Mouse (Mus musculus) C2C12 (cell line): ENCODE data around the gene Lrriq1. TPM values are rescaled to one million over a fixed set of nuclear protein-coding genes. Genes with fewer than 3 reads are reported as not detected.

Experiments
- H3K27me3 ChIP-seq: one replicate; pipeline ENCODE4 v1.6.1; 2011; ENCODE audit not compliant: control insufficient read depth, insufficient read depth, insufficient read length
- H3K36me3 ChIP-seq: one replicate; pipeline ENCODE4 v1.6.1; 2011; ENCODE audit not compliant: control insufficient read depth, insufficient read depth
- H3K4me3 ChIP-seq: one replicate; pipeline ENCODE4 v1.5.1; 2011; ENCODE audit warnings: mild to moderate bottlenecking, control low read depth; ENCODE audit not compliant: poor library complexity, insufficient read depth, severe bottlenecking
- H3K79me2 ChIP-seq: one replicate; pipeline ENCODE4 v1.6.1; 2011; ENCODE audit not compliant: control insufficient read depth, insufficient read depth
- H3K79me3 ChIP-seq: one replicate; pipeline ENCODE4 v1.6.1; 2011; ENCODE audit warnings: low read depth, control low read depth
- H3ac ChIP-seq: one replicate; pipeline ENCODE3; 2011; ENCODE audit warnings: low read depth; ENCODE audit not compliant: control insufficient read depth, insufficient read length
- CEBPB ChIP-seq: IDR thresholded peaks from one replicate; pipeline ENCODE4 v1.6.1; 2011; ENCODE audit warnings: low read depth, mild to moderate bottlenecking, control low read depth, moderate library complexity
- CTCF ChIP-seq: IDR thresholded peaks from one replicate; pipeline ENCODE4 v1.5.1; 2011; ENCODE audit not compliant: control insufficient read depth, insufficient read depth, insufficient read length
- FOSL1 ChIP-seq: IDR thresholded peaks from one replicate; pipeline ENCODE4 v1.8.0; 2011; ENCODE audit warnings: mild to moderate bottlenecking, low read length; ENCODE audit not compliant: poor library complexity, insufficient read depth, severe bottlenecking
- MAX ChIP-seq: IDR thresholded peaks from one replicate; pipeline ENCODE4 v1.6.1; 2011; ENCODE audit warnings: mild to moderate bottlenecking, control low read depth
- MYOD1 ChIP-seq: IDR thresholded peaks from one replicate; pipeline ENCODE4 v1.6.1; 2011; ENCODE audit warnings: low read depth; ENCODE audit not compliant: control insufficient read depth, insufficient read length
- MYOG ChIP-seq: IDR thresholded peaks from one replicate; pipeline ENCODE4 v1.6.1; 2011; ENCODE audit not compliant: control insufficient read depth, insufficient read length; ENCODE audit errors: extremely low read depth
- USF1 ChIP-seq: IDR thresholded peaks from one replicate; pipeline ENCODE4 v1.6.1; 2011; ENCODE audit warnings: low read depth, mild to moderate bottlenecking, control low read depth, moderate library complexity
- polyA plus RNA-seq: library from polyadenylated mRNA; unstranded; fragments of >200 nt; fragmentation: generic; extraction: Trizol; gene quantifications from one replicate; pipeline ENCODE4 v1.2.1, GENCODE M21; 2012; ENCODE audit warnings: missing spikeins

The Lrriq1 gene
- polyA plus RNA-seq, 1 experiment = not detected

DNA sequence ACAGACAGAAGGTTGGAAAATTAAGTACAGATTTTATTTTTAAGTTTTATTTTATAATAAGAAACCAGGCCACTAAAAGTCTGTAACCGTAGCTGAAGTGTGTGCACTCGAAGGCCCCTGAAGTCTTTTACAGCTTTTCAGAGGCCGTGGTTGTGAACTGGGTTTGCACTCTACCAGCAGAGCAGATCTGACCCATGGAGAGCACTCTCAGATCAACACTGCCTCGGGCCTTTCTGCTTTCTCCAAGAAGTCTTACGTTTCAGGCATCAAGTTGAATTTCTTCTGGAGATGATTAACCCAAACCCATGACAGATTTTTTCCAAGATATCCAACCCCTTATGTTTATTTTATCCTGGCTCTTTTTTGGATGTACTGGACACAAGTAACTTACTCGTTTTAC lies 121.5 kb downstream of the Lrriq1 start:
- no peak overlapping the region for H3K4me3 ChIP-seq

DNA sequence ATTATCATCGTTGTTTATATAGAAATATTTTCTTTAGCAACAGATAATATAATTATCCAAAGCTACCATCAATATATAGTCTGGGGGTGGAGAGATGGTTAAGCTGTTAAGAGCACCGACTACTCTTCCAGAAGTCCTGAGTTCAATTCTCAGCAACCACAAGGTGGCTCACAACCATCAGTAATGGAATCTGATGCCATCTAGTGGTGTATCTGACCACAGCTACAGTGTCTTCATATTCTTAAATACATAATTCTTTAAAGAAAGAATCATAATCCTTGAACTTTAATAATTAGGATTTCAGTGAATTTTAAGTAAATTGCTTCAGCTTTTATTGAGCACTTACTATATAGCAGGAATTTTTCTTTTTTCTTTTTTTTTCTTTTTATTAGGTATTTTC lies 128.0 kb downstream of the Lrriq1 start:
- H3K36me3 ChIP-seq = no peaks in the 10 kb centered on the region
- no peaks in the 10 kb centered on the region for H3K27me3 ChIP-seq
- no peaks in the 10 kb centered on the region for H3K79me2 ChIP-seq
- no peak overlapping the region for H3K4me3 ChIP-seq
- no peaks in the 10 kb centered on the region for H3K79me3 ChIP-seq
- H3ac ChIP-seq = no peak overlapping the region
- TF ChIP-seq CTCF (no peak), MYOG (no peak), MYOD1 (no peak), FOSL1 (no peak), USF1 (no peak), CEBPB (no peak), MAX (no peak)

More for the DNA sequence above, 121.5 kb downstream of the Lrriq1 start:
- no peak for TF ChIP-seq FOSL1
- no peak for TF ChIP-seq MYOD1
- TF ChIP-seq MYOG = no peak
- TF ChIP-seq MAX = no peak
- TF ChIP-seq CEBPB = no peak
- TF ChIP-seq USF1 = no peak
- no peak for TF ChIP-seq CTCF
- no peaks in the 10 kb centered on the region for H3K79me2 ChIP-seq
- no peaks in the 10 kb centered on the region for H3K79me3 ChIP-seq
- no peaks in the 10 kb centered on the region for H3K36me3 ChIP-seq
- H3ac ChIP-seq = no peak overlapping the region
- no peaks in the 10 kb centered on the region for H3K27me3 ChIP-seq

GRCm38 (mm10) chr10:103086101-103086500 lies 150.0 kb downstream of the Lrriq1 start:
- Histone ChIP-seq H3K79me3 (no peaks in the 10 kb centered on the region), H3K27me3 (no peaks in the 10 kb centered on the region), H3ac (no peak overlapping the region), H3K79me2 (no peaks in the 10 kb centered on the region), H3K4me3 (no peak overlapping the region), H3K36me3 (no peaks in the 10 kb centered on the region)
- TF ChIP-seq CEBPB = no peak
- no peak for TF ChIP-seq MYOG
- TF ChIP-seq MYOD1 = no peak
- TF ChIP-seq MAX = no peak
- TF ChIP-seq FOSL1 = no peak
- no peak for TF ChIP-seq USF1
- no peak for TF ChIP-seq CTCF

GRCm38 (mm10) chr10:103049593-103049992 lies 186.5 kb downstream of the Lrriq1 start:
- TF ChIP-seq MYOG = no peak
- no peak for TF ChIP-seq MYOD1
- TF ChIP-seq USF1 = no peak
- TF ChIP-seq FOSL1 = no peak

GRCm38 (mm10) chr10:103046623-103047022 lies 189.5 kb downstream of the Lrriq1 start:
- no peaks in the 10 kb centered on the region for H3K79me3 ChIP-seq
- no peaks in the 10 kb centered on the region for H3K36me3 ChIP-seq
- H3K79me2 ChIP-seq = no peaks in the 10 kb centered on the region
- H3ac ChIP-seq = no peak overlapping the region
- H3K4me3 ChIP-seq = no peak overlapping the region
- H3K27me3 ChIP-seq = no peaks in the 10 kb centered on the region
- TF ChIP-seq CEBPB (no peak), USF1 (no peak), MYOG (no peak), MYOD1 (no peak), MAX (no peak), CTCF (no peak), FOSL1 (no peak)

More at GRCm38 (mm10) chr10:103049593-103049992, 186.5 kb downstream of the Lrriq1 start:
- Histone ChIP-seq H3K4me3 (no peak overlapping the region), H3K79me2 (no peaks in the 10 kb centered on the region), H3K27me3 (no peaks in the 10 kb centered on the region), H3K36me3 (no peaks in the 10 kb centered on the region), H3K79me3 (no peaks in the 10 kb centered on the region), H3ac (no peak overlapping the region)

GRCm38 (mm10) chr10:103045019-103045418 lies 191.1 kb downstream of the Lrriq1 start:
- no peak for TF ChIP-seq FOSL1
- no peak for TF ChIP-seq CEBPB
- TF ChIP-seq MYOD1 = no peak
- no peak for TF ChIP-seq CTCF
- no peak for TF ChIP-seq USF1
- no peak for TF ChIP-seq MYOG
- TF ChIP-seq MAX = no peak
- no peaks in the 10 kb centered on the region for H3K79me3 ChIP-seq

More at GRCm38 (mm10) chr10:103045019-103045418, 191.1 kb downstream of the Lrriq1 start:
- Histone ChIP-seq H3ac (no peak overlapping the region), H3K27me3 (no peaks in the 10 kb centered on the region), H3K36me3 (no peaks in the 10 kb centered on the region), H3K4me3 (no peak overlapping the region), H3K79me2 (no peaks in the 10 kb centered on the region)
